Mouse (Mus musculus): ENCODE results near the gene Tbc1d1. TPM values are rescaled to one million over a fixed set of nuclear protein-coding genes. Genes with fewer than 3 reads are reported as not detected.

Tbc1d1 gene
- total and polyA plus RNA-seq, 3 experiments = 26.0 to 38.6 (median 31.9) TPM

DNA sequence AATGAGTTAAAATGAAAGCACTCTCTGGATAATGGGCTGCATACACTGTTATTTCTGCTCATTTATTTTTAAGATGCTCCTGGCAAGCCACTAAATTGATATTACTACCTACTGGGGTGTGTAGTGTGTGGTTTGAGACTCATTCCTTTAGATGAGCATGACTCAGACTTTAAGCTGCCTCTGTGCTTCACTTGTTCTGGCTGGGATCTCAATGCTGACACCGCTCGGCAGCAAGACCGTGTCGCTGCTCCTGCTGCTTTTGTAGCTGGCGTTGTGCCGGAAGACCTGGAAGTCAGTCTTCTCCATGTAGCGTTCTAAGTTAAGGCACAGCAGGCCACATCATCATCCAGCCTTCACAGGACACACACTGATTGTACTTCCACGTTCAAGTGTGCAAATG, 124.1 kb downstream of the Tbc1d1 start:
- no peak overlapping the region for H3K4me2 ChIP-seq (ENCODE audit: insufficient read depth, low read depth, poor library complexity, severe bottlenecking)
- dilution Hi-C loops (cut with MboI; ENCODE audit: extremely low pct_ligation_motif_present, extremely low pct_unique_long_range_greater_than_20kb, low sequenced_read_pairs) = no loop called here
- H3K27me3 ChIP-seq (replicated peaks) = no peaks in the 10 kb centered on the region
- no peak overlapping the region for H3K27ac ChIP-seq (ENCODE audit: insufficient read depth, low read depth)
- peaks cover 62 to 97% of the 10 kb centered on the region in 2 experiments for H3K36me3 ChIP-seq (replicated peaks in 1 of 2; ENCODE audit: control insufficient read depth in 1 of 2, insufficient read depth in 1 of 2, low read length in 1 of 2)
- no peak for DNase-seq (ENCODE audit: extremely low read depth)
- no peak overlapping the region for H3K9ac ChIP-seq (ENCODE audit: insufficient read depth, low read depth)
- H3K79me2 ChIP-seq (replicated peaks; ENCODE audit: control insufficient read depth, extremely low read depth, insufficient read depth, poor library complexity, severe bottlenecking) = no peaks in the 10 kb centered on the region
- H3K9me3 ChIP-seq (replicated peaks; ENCODE audit: low read length) = no peaks in the 10 kb centered on the region
- in situ Hi-C loops (cut with MboI; ENCODE audit: low pct_ligation_motif_present, low pct_unique_long_range_greater_than_20kb, low sequenced_read_pairs) = no loop called here
- TF ChIP-seq GABPA (IDR thresholded peaks at IDR 0.05; ENCODE audit: insufficient replicate concordance, low read depth, low read length) (no peak), POLR2A (IDR thresholded peaks at IDR 0.05; ENCODE audit: low read depth, low read length) (no peak), EP300 (IDR thresholded peaks at IDR 0.05; ENCODE audit: low read length) (no peak), MYC (IDR thresholded peaks at IDR 0.05; ENCODE audit: low read depth, low read length) (no peak), ETS1 (conservative IDR thresholded peaks at IDR 0.05; ENCODE audit: low read depth, low read length) (no peak), E2F4 (IDR thresholded peaks at IDR 0.05; ENCODE audit: insufficient replicate concordance, low read depth, low read length) (no peak), UBTF (IDR thresholded peaks at IDR 0.05; ENCODE audit: low read depth, low read length) (no peak), NRF1 (IDR thresholded peaks at IDR 0.05; ENCODE audit: low read depth, low read length) (no peak), ELF1 (IDR thresholded peaks at IDR 0.05; ENCODE audit: low read depth, low read length) (no peak), SMC3 (IDR thresholded peaks at IDR 0.05; ENCODE audit: low read depth, low read length) (no peak), POLR2AphosphoS2 (IDR thresholded peaks at IDR 0.05; ENCODE audit: low read depth, low read length) (no peak)
- H3K4me1 ChIP-seq (ENCODE audit: control insufficient read depth in 1 of 2, insufficient read depth in 2 of 2) = no peaks in the 10 kb centered on the region
- no peak overlapping the region for H3K4me3 ChIP-seq (replicated peaks in 1 of 3; ENCODE audit: low read depth in 2 of 3, low read length in 2 of 3, poor library complexity in 1 of 3)

DNA sequence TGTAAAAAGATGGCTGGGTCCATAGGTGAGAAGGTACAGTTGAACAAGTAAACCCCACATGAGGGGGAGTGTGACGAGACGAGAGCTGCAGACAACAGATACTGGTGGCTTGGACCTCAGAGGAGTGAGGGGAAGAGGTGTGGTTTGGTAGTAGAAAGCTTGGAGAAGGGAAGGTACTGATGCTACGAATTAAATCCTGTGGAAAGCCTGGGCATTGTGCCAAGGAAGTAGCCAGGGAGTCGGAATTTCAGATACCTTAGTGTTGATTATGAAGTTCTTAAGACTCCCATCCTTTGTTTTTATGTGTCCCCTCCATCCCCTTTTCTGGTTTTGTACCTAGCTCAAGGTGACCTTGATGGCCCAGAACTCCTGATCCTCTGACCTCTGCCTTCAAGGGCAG, 124.5 kb downstream of the Tbc1d1 start:
- no peak overlapping the region for H3K27ac ChIP-seq (ENCODE audit: insufficient read depth, low read depth)
- DNase-seq (ENCODE audit: extremely low read depth) = no peak
- no peak overlapping the region for H3K4me3 ChIP-seq (replicated peaks in 1 of 3; ENCODE audit: low read depth in 2 of 3, low read length in 2 of 3, poor library complexity in 1 of 3)
- H3K9me3 ChIP-seq (replicated peaks; ENCODE audit: low read length) = no peaks in the 10 kb centered on the region
- H3K79me2 ChIP-seq (replicated peaks; ENCODE audit: control insufficient read depth, extremely low read depth, insufficient read depth, poor library complexity, severe bottlenecking) = no peaks in the 10 kb centered on the region
- in situ Hi-C loops (cut with MboI; ENCODE audit: low pct_ligation_motif_present, low pct_unique_long_range_greater_than_20kb, low sequenced_read_pairs) (no loop called here), dilution Hi-C loops (cut with MboI; ENCODE audit: extremely low pct_ligation_motif_present, extremely low pct_unique_long_range_greater_than_20kb, low sequenced_read_pairs) (no loop called here)
- H3K9ac ChIP-seq (ENCODE audit: insufficient read depth, low read depth) = no peak overlapping the region
- peaks cover 64 to 97% of the 10 kb centered on the region in 2 experiments for H3K36me3 ChIP-seq (replicated peaks in 1 of 2; ENCODE audit: control insufficient read depth in 1 of 2, insufficient read depth in 1 of 2, low read length in 1 of 2)
- no peaks in the 10 kb centered on the region for H3K27me3 ChIP-seq (replicated peaks)
- no peak overlapping the region for H3K4me2 ChIP-seq (ENCODE audit: insufficient read depth, low read depth, poor library complexity, severe bottlenecking)
- H3K4me1 ChIP-seq (ENCODE audit: control insufficient read depth in 1 of 2, insufficient read depth in 2 of 2) = no peaks in the 10 kb centered on the region
- no peak for TF ChIP-seq UBTF (IDR thresholded peaks at IDR 0.05; ENCODE audit: low read depth, low read length)
- no peak for TF ChIP-seq E2F4 (IDR thresholded peaks at IDR 0.05; ENCODE audit: insufficient replicate concordance, low read depth, low read length)
- no peak for TF ChIP-seq JUN (IDR thresholded peaks at IDR 0.05; ENCODE audit: insufficient read depth, low read depth, low read length)
- TF ChIP-seq MAZ (IDR thresholded peaks at IDR 0.05; ENCODE audit: low read depth, low read length) = no peak
- TF ChIP-seq NELFE (IDR thresholded peaks at IDR 0.05; ENCODE audit: low read depth, low read length) = no peak
- no peak for TF ChIP-seq GABPA (IDR thresholded peaks at IDR 0.05; ENCODE audit: insufficient replicate concordance, low read depth, low read length)
- TF ChIP-seq ETS1 (conservative IDR thresholded peaks at IDR 0.05; ENCODE audit: low read depth, low read length) = no peak
- TF ChIP-seq USF2 (conservative IDR thresholded peaks at IDR 0.05; ENCODE audit: low read depth, low read length) = no peak
- no peak for TF ChIP-seq ELF1 (IDR thresholded peaks at IDR 0.05; ENCODE audit: low read depth, low read length)
- TF ChIP-seq JUND (conservative IDR thresholded peaks at IDR 0.05; ENCODE audit: low read depth, low read length) = no peak
- TF ChIP-seq EP300 (IDR thresholded peaks at IDR 0.05; ENCODE audit: low read length) = no peak
- no peak for TF ChIP-seq IRF4 (IDR thresholded peaks at IDR 0.05; ENCODE audit: low read depth, low read length)
- no peak for TF ChIP-seq USF1 (IDR thresholded peaks at IDR 0.05; ENCODE audit: low read depth, low read length)
- TF ChIP-seq POLR2A (IDR thresholded peaks at IDR 0.05; ENCODE audit: low read depth, low read length) = no peak
- no peak for TF ChIP-seq TCF12 (IDR thresholded peaks at IDR 0.05; ENCODE audit: low read depth, low read length)
